Mouse (Mus musculus) effector memory CD4-positive, alpha-beta T cell, adult 5 months (primary cell): ENCODE measurements around the gene Olfr1364. TPM values are rescaled to one million over a fixed set of nuclear protein-coding genes. Genes with fewer than 3 reads are reported as not detected.

Source experiments
- polyA plus RNA-seq: library from polyadenylated mRNA; unstranded; fragments of 100-300 nt; shearing (Covaris generic); gene quantifications from one replicate; pipeline ENCODE4 v1.2.1, GENCODE M21; 2017

Olfr1364 gene
- not detected for polyA plus RNA-seq

DNA sequence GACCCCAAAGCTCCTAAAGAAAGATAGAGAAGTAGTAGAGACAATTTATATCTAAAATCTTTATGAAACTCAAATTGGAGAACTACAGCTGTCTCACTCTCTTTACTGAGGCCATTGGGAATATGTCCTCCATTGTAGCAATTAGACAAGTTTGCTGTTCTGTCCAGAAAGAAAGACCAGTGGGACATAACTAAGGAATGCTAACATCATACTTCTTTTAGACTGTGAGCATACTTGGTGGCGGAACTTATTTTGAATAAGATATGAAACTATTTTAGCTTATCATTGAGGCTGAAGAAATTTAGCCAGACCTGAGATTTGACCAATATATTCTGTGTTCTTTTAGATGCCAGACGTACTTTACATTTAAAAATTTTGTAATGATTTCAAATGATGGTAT lies at the start of gene Olfr1364:
Gene Olfr1364 (minus strand): TSS at position 101 of the 400 bp plus-strand sequence.

DNA sequence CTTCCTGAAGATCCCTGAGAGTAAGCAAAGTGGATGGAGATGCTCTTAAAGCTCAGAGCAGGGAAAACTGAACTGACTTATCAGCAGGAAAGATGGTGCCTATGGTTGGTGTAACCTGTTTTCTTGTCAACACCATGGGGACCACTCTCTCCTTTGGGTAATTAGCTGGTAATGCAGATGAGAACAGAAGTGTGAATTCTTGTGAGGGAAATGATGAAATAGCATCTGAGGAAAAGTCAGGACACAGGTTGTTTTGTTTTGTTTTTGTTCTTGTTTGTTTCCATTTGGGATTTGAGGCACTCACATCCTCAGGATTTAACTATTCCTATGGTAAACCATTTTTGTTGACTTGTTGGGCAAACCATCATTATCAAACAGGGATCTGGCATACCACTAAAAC lies 32.4 kb upstream of the Olfr1364 start, which contains the start of gene Olfr1362:
Gene Olfr1362 (minus strand): TSS at position 101 of the 400 bp plus-strand sequence.

DNA sequence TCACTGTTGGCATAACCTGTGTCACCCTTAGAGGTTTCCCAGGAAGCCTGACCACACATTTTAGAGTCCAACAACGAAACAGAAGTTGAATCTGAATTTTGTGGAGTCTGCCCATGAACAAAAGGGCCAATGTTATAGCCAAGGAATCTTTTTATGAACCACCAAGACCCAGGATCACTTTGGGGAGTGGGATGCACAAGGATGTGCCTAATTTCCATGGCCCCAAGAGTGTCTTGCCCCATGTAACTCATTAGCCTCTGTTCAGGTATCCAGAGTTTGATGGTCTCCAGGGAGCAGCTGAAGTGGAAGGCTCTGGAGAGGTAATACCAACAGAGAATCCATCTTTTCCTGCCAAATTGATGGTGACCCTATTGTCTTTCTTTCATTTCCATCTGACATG lies 21.8 kb downstream of the Olfr1364 start, which contains the start of gene Olfr1535:
Gene Olfr1535 (minus strand): TSS at position 101 of the 400 bp plus-strand sequence.

DNA sequence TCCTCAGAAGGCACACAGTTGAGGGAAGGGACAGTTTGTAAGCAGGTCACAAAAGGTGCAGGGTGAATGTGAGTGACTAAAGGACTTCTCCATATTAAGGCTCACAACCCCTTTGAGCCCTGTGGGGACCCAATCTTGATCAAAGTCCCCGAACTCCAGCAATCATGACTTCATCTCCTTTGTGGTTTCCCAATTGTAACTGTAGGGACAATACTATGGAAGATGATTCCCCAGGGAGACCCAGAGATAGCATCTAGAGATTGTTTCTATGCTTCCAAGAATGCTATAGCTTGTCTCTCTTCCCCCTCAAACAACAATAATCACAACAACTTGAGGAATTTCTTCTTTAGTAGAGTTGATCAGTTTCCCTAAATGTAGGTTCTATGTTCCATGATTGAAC lies 38.9 kb downstream of the Olfr1364 start, which contains the start of gene Olfr1366:
Gene Olfr1366 (minus strand): TSS at position 101 of the 400 bp plus-strand sequence.

DNA sequence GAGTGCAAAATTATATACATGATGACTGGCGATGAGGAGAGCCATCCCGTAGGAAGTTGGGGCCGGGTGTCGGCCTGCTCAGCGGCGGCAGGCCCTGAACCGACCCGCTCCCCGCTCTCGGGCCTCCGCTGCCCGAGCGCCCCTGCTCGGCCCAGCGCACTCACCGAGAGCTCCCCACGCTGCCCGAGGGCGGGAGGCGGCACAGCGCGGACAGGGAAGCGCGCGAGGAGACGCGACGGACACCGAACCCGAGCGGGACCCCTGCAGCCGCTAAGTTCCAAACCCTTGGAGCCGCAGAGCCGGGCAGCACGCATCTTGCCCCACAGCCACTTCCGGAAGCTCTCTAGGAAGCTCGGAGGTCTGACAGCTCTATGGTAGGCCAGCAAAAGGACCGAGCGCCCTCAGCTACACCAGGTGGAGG lies 50.8 kb downstream of the Olfr1364 start, which contains the start of gene Zkscan8:
Gene Zkscan8 (minus strand): TSS at position 340 of the 421 bp plus-strand sequence.

Other genes starting within 250 kb of the Olfr1364 start
- gene Olfr1367, start 234.8 kb downstream of the Olfr1364 start, polyA plus RNA-seq, result not detected
- gene Zscan12, start 218.9 kb downstream of the Olfr1364 start, polyA plus RNA-seq, result 3.6 TPM
- gene Zkscan3, start 179.0 kb downstream of the Olfr1364 start, polyA plus RNA-seq, result 38.3 TPM
- 0.21 TPM for gene Pgbd1, start 140.7 kb downstream of the Olfr1364 start, polyA plus RNA-seq
- 7.0 TPM for gene Zscan26, start 128.0 kb downstream of the Olfr1364 start, polyA plus RNA-seq
- not detected for gene Nkapl, start 113.2 kb downstream of the Olfr1364 start, polyA plus RNA-seq
- gene Zkscan4, start 102.9 kb downstream of the Olfr1364 start, polyA plus RNA-seq, result not detected
- not detected for gene Gm10065, start 102.3 kb downstream of the Olfr1364 start, polyA plus RNA-seq
- 0.20 TPM for gene AK157302, start 86.5 kb downstream of the Olfr1364 start, polyA plus RNA-seq
- gene Gm11273, start 80.3 kb downstream of the Olfr1364 start, polyA plus RNA-seq, result 5.8 TPM
- 3.2 TPM for gene Zkscan8, start 50.6 kb downstream of the Olfr1364 start, polyA plus RNA-seq
- gene Olfr1366, start 39.0 kb downstream of the Olfr1364 start, polyA plus RNA-seq, result not detected
- not detected for gene Olfr1535, start 21.9 kb downstream of the Olfr1364 start, polyA plus RNA-seq
- not detected for gene Olfr1362, start 32.3 kb upstream of the Olfr1364 start, polyA plus RNA-seq
- gene Olfr11, start 60.8 kb upstream of the Olfr1364 start, polyA plus RNA-seq, result not detected
- not detected for gene Olfr1361, start 81.6 kb upstream of the Olfr1364 start, polyA plus RNA-seq
- not detected for gene Olfr1360, start 95.6 kb upstream of the Olfr1364 start, polyA plus RNA-seq
- gene Olfr1359, start 116.4 kb upstream of the Olfr1364 start, polyA plus RNA-seq, result not detected
- gene Hist1h2bl, start 134.4 kb upstream of the Olfr1364 start, polyA plus RNA-seq, result not detected
- not detected for gene Hist1h2ai, start 134.7 kb upstream of the Olfr1364 start, polyA plus RNA-seq
- not detected for gene Hist1h3h, start 135.9 kb upstream of the Olfr1364 start, polyA plus RNA-seq
- not detected for gene Hist1h2bm, start 140.3 kb upstream of the Olfr1364 start, polyA plus RNA-seq
- gene Hist1h4j, start 153.3 kb upstream of the Olfr1364 start, polyA plus RNA-seq, result not detected
- not detected for gene Hist1h4k, start 168.7 kb upstream of the Olfr1364 start, polyA plus RNA-seq
- gene Hist1h2ak, start 172.1 kb upstream of the Olfr1364 start, polyA plus RNA-seq, result not detected
- 1.1 TPM for gene Hist1h2bn, start 172.4 kb upstream of the Olfr1364 start, polyA plus RNA-seq
- gene Hist1h1b, start 198.9 kb upstream of the Olfr1364 start, polyA plus RNA-seq, result 0.70 TPM
- gene Hist1h3i, start 201.6 kb upstream of the Olfr1364 start, polyA plus RNA-seq, result 2.5 TPM
- not detected for gene Hist1h2an, start 205.5 kb upstream of the Olfr1364 start, polyA plus RNA-seq
- not detected for gene Hist1h2bp, start 205.7 kb upstream of the Olfr1364 start, polyA plus RNA-seq
- gene Hist1h2bq, start 228.4 kb upstream of the Olfr1364 start, polyA plus RNA-seq, result 4.2 TPM
- 3.7 TPM for gene Hist1h2ao, start 228.7 kb upstream of the Olfr1364 start, polyA plus RNA-seq
- 31.4 TPM for gene Hist1h4m, start 230.0 kb upstream of the Olfr1364 start, polyA plus RNA-seq